Mouse (Mus musculus): ENCODE data around the gene Dera. TPM values are rescaled to one million over a fixed set of nuclear protein-coding genes. Genes with fewer than 3 reads are reported as not detected.
"Not testable (repeated sequence)": the region's sequence is repeated elsewhere in the genome, so short reads cannot be mapped to it uniquely, and the experiment has no call there.

The Dera gene
- 12.0 and 23.4 TPM in 2 replicates for polyA plus RNA-seq (2015; fragmentation: Nextera tagmentation; extraction: Ambion mirVana)

GRCm38 (mm10) chr6:137754056-137754856, at the start of gene Dera:
TSS of gene Dera (plus strand) at chr6:137754546.
- Histone ChIP-seq H3K9me3 (replicated peaks) (no peaks in the 10 kb centered on the region), H3K27ac (replicated peaks) (no peak within 1 kb of the TSS), H3K27me3 (replicated peaks) (no peaks in the 10 kb centered on the region), H3K4me2 (peak within 1 kb of the TSS; percentile 83), H3K4me1 (peaks cover 6% of the 10 kb centered on the region; the same call in 1 of the 2 replicates), H3K9ac (replicated peaks) (peak within 1 kb of the TSS; percentile 48), H3K36me3 (peaks cover 26% of the 10 kb centered on the region), H3K4me3 (replicated peaks) (peak within 1 kb of the TSS; percentile 55)
- 13% methylated on average over 26 of the region's 26 CpGs for WGBS
- peak; percentile 79 for ATAC-seq (ENCODE audit: low FRiP score)

- Histone ChIP-seq H3K9me3 (replicated peaks) (no peaks in the 10 kb centered on the region), H3K9ac (replicated peaks) (no peak overlapping the region), H3K27me3 (replicated peaks) (peaks cover 6% of the 10 kb centered on the region; the same call in 1 of the 2 replicates), H3K27ac (replicated peaks) (no peak overlapping the region), H3K4me1 (no peaks in the 10 kb centered on the region), H3K4me2 (no peak overlapping the region), H3K4me3 (replicated peaks) (no peak overlapping the region), H3K36me3 (no peaks in the 10 kb centered on the region)
- ATAC-seq (ENCODE audit: low FRiP score): no peak
- 92% methylated on average over 10 of the region's 10 CpGs for WGBS
These were observed 48.1 kb upstream of the Dera start for GRCm38 (mm10) chr6:137706209-137706608.

- not testable (repeated sequence) for H3K9ac ChIP-seq (replicated peaks); H3K27me3 ChIP-seq (replicated peaks); H3K27ac ChIP-seq (replicated peaks); H3K4me2 ChIP-seq; ATAC-seq (ENCODE audit: low FRiP score); H3K4me1 ChIP-seq; H3K9me3 ChIP-seq (replicated peaks); H3K36me3 ChIP-seq; H3K4me3 ChIP-seq (replicated peaks)
- WGBS: 89% methylated on average over 13 of the region's 13 CpGs
These were observed 45.5 kb upstream of the Dera start for GRCm38 (mm10) chr6:137708726-137709405.

GRCm38 (mm10) chr6:137710179-137711037, 43.9 kb upstream of the Dera start:
- Histone ChIP-seq H3K36me3 (no peaks in the 10 kb centered on the region), H3K27me3 (replicated peaks) (peaks cover 6% of the 10 kb centered on the region; the same call in 1 of the 2 replicates), H3K27ac (replicated peaks) (no peak overlapping the region), H3K4me3 (replicated peaks) (no peak overlapping the region), H3K9me3 (replicated peaks) (no peaks in the 10 kb centered on the region), H3K9ac (replicated peaks) (no peak overlapping the region), H3K4me2 (no peak overlapping the region), H3K4me1 (peaks cover 5% of the 10 kb centered on the region; the same call in 1 of the 2 replicates)
- ATAC-seq (ENCODE audit: low FRiP score): no peak
- whole genome bisulfite sequencing: 75% methylated on average over 14 of the region's 14 CpGs

GRCm38 (mm10) chr6:137712654-137713309, 41.6 kb upstream of the Dera start:
- Histone ChIP-seq H3K36me3 (no peaks in the 10 kb centered on the region), H3K27me3 (replicated peaks) (peaks cover under 1% of the 10 kb centered on the region; the same call in 1 of the 2 replicates), H3K9ac (replicated peaks) (no peak overlapping the region), H3K4me3 (replicated peaks) (no peak overlapping the region), H3K27ac (replicated peaks) (no peak overlapping the region), H3K4me1 (peaks cover 9% of the 10 kb centered on the region; the same call in 1 of the 2 replicates), H3K4me2 (no peak overlapping the region), H3K9me3 (replicated peaks) (no peaks in the 10 kb centered on the region)
- 34% methylated on average over 7 of the region's 7 CpGs for WGBS
- ATAC-seq (ENCODE audit: low FRiP score): no peak

- no peaks in the 10 kb centered on the region for H3K9me3 ChIP-seq (replicated peaks)
- no peak overlapping the region for H3K9ac ChIP-seq (replicated peaks)
- no peak overlapping the region for H3K4me3 ChIP-seq (replicated peaks)
- no peaks in the 10 kb centered on the region for H3K27me3 ChIP-seq (replicated peaks)
- H3K36me3 ChIP-seq: no peaks in the 10 kb centered on the region
- peaks cover 9% of the 10 kb centered on the region; the same call in 1 of the 2 replicates for H3K4me1 ChIP-seq
- ATAC-seq (ENCODE audit: low FRiP score): no peak
- no peak overlapping the region for H3K4me2 ChIP-seq
- no peak overlapping the region for H3K27ac ChIP-seq (replicated peaks)
- 76% methylated on average over 3 of the region's 3 CpGs for WGBS
These were observed 41.1 kb upstream of the Dera start for GRCm38 (mm10) chr6:137713310-137713664.

- H3K4me2 ChIP-seq: no peak overlapping the region
- 35% methylated on average over 5 of the region's 5 CpGs for WGBS
- ATAC-seq (ENCODE audit: low FRiP score): peak; percentile 38; the same call in 1 of the 2 replicates
- H3K36me3 ChIP-seq: no peaks in the 10 kb centered on the region
- no peak overlapping the region for H3K9ac ChIP-seq (replicated peaks)
- no peaks in the 10 kb centered on the region for H3K9me3 ChIP-seq (replicated peaks)
- H3K27ac ChIP-seq (replicated peaks): no peak overlapping the region
- peaks cover 9% of the 10 kb centered on the region; the same call in 1 of the 2 replicates for H3K4me1 ChIP-seq
- no peaks in the 10 kb centered on the region for H3K27me3 ChIP-seq (replicated peaks)
- no peak overlapping the region for H3K4me3 ChIP-seq (replicated peaks)
These were observed 37.5 kb upstream of the Dera start for GRCm38 (mm10) chr6:137716802-137717201.

- no peak overlapping the region for H3K9ac ChIP-seq (replicated peaks)
- WGBS: 93% methylated on average over 15 of the region's 15 CpGs
- H3K4me3 ChIP-seq (replicated peaks): no peak overlapping the region
- H3K9me3 ChIP-seq (replicated peaks): no peaks in the 10 kb centered on the region
- no peaks in the 10 kb centered on the region for H3K27me3 ChIP-seq (replicated peaks)
- no peak overlapping the region for H3K27ac ChIP-seq (replicated peaks)
- no peak overlapping the region for H3K4me2 ChIP-seq
- no peaks in the 10 kb centered on the region for H3K4me1 ChIP-seq
- no peaks in the 10 kb centered on the region for H3K36me3 ChIP-seq
- ATAC-seq (ENCODE audit: low FRiP score): no peak
These were observed 32.0 kb upstream of the Dera start for GRCm38 (mm10) chr6:137722220-137722931.

GRCm38 (mm10) chr6:137723898-137724297, 30.4 kb upstream of the Dera start:
- Histone ChIP-seq H3K4me1 (no peaks in the 10 kb centered on the region), H3K4me3 (replicated peaks) (no peak overlapping the region), H3K27ac (replicated peaks) (no peak overlapping the region), H3K36me3 (no peaks in the 10 kb centered on the region), H3K4me2 (no peak overlapping the region), H3K9ac (replicated peaks) (no peak overlapping the region), H3K9me3 (replicated peaks) (no peaks in the 10 kb centered on the region), H3K27me3 (replicated peaks) (peaks cover 5% of the 10 kb centered on the region; the same call in 1 of the 2 replicates)
- WGBS: 7% methylated on average over 4 of the region's 4 CpGs
- no peak for ATAC-seq (ENCODE audit: low FRiP score)

- Histone ChIP-seq H3K4me1 (peaks cover 22% of the 10 kb centered on the region), H3K4me2 (peak overlapping the region; percentile 73), H3K27me3 (replicated peaks) (0 out of 2 replicates have a peak, but pooled peaks cover 3% of the 10 kb centered on the region), H3K4me3 (replicated peaks) (peak overlapping the region; percentile 82), H3K9me3 (replicated peaks) (no peaks in the 10 kb centered on the region), H3K27ac (replicated peaks) (peak overlapping the region; percentile 84), H3K9ac (replicated peaks) (peak overlapping the region; percentile 52), H3K36me3 (peaks cover 8% of the 10 kb centered on the region)
- peak; percentile 56 for ATAC-seq (ENCODE audit: low FRiP score)
- WGBS: 11% methylated on average over 7 of the region's 7 CpGs
These were observed 19.9 kb upstream of the Dera start for GRCm38 (mm10) chr6:137734460-137734845.

All from neural tube, embryonic 15.5 days (tissue).